Mouse (Mus musculus) gastrocnemius, adult 18-20 months (tissue): ENCODE results near the gene Tes. TPM values are rescaled to one million over a fixed set of nuclear protein-coding genes. Genes with fewer than 3 reads are reported as not detected.
"Not testable (repeated sequence)": the region's sequence is repeated elsewhere in the genome, so short reads cannot be mapped to it uniquely, and the experiment has no call there.

Experiments
- DNase-seq: peaks from one replicate; pipeline ENCODE4 v3.0.0; 2021; ENCODE audit warnings: low spot score
- long read RNA-seq, 2 experiments: library from polyadenylated mRNA; stranded (forward); transcript quantifications; one replicate each; pipeline ENCODE4 v2.0.0; 2021
- total RNA-seq, 2 experiments: library from RNA; stranded (reverse); gene quantifications; 2 replicates each; pipeline ENCODE4 v1.2.3; 2021

Tes gene
- 1 to 10 TPM; 1.1 to 2.1 TPM for total RNA-seq
- long read RNA-seq, experiment 1, partial matches to known transcripts: 0 of 3 reads
- long read RNA-seq, experiment 1, other reads (novel, unspliced or antisense): 1 of 3 reads
- long read RNA-seq, experiment 2, partial matches to known transcripts: 0 of 2 reads
- long read RNA-seq, experiment 2, other reads (novel, unspliced or antisense): 0 of 2 reads

DNA sequence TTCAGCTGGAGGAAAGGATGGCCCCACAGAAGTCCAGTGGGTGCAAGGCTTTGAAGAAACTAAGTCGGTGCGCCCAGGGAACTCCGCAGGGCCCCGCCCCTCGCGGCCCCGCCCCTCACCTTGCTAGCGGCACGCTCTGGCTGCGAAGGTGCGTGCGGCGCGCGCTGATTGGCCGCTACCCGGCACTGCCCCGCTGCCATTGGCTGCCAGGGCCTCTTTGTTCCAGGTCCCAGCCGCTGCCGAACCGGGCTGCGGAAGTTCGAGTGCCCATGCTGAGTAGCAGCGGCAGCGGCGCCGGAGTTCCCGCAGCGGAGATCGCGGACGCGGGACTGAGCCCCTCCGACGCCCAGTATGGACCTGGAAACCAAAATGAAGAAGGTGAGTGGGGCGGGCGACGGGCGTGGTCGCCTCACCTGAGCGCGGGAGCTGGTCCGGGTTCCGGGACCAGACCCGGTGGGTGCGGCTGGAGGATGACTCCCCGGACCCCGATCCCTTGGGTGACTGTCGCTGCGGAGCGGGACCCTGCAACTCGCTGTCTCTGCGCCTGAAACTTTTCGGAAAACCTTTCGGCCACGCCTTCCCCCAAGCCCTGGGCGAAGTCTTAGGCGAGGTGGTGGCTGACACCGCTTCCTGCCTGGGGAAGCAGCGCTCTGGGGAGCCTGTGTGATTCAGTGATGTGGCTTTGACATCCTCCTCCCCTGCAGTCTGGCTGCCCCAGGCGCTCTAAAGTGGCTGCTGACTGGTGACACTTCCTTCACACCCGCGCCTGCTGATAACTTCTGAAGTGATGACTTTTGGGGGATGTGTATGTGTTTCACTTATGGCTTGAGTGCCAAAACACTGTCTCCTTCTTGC, at the start of gene Tes:
TSS of gene Tes (plus strand) at position 214 of the 855 bp plus-strand sequence.
- DNase-seq: peak; percentile 29

DNA sequence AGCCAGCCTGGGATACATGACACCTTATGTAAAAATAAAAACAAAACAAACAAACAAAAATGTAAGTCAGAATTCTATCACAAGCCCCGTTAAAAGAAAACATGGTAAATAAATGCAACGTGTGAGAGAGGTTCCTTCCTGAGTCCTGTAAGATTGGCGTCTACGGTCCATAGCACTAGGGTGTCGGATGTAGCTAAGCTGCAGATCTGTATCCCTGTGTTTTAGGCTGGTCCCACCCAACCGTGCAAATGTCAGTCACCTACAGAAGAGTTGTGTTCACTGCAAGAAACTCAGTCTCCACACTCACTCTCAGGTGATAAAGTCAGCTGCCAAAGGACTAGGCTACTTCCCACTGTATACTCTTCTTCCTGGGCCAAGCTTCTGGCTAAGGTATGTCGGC, 39.1 kb upstream of the Tes start:
- DNase-seq: no peak

DNA sequence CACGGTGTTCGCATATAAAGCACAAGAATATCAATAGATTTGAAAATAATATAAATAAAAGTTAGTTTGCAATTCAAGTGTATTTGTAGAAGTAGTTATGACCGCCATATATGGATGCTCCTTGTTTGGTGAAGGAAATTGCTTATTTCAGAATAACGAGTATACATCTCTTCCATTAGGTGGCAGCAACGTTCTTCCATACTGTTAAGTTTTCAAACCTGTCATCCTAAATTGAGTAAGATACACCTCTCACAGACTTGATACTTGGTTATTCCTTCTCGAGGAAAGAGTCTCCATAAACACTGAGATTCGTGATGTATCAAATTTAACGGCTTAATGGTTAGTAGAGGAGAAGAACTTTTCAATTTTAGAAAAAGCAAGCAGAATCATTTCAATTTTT, 37.4 kb upstream of the Tes start:
- peak; percentile 41 for DNase-seq

DNA sequence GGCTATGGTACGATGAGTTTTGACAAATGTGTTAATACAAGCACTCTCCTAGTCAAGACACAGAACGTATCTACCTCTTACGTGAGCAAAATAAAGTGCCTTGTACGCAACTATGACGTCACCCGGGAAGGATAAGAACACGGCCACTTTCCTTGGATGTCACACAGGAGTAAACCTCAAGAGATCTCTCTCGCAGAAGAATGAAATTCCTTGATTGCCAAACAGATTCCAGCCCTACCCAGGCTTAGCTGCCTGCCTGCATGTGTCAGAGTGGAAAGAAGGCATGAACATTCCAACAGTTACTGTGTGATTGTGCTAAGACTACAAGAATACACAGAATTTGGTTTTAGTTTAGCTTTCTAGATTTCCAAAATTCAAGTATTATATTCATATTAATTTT, 36.1 kb upstream of the Tes start:
- DNase-seq: no peak

DNA sequence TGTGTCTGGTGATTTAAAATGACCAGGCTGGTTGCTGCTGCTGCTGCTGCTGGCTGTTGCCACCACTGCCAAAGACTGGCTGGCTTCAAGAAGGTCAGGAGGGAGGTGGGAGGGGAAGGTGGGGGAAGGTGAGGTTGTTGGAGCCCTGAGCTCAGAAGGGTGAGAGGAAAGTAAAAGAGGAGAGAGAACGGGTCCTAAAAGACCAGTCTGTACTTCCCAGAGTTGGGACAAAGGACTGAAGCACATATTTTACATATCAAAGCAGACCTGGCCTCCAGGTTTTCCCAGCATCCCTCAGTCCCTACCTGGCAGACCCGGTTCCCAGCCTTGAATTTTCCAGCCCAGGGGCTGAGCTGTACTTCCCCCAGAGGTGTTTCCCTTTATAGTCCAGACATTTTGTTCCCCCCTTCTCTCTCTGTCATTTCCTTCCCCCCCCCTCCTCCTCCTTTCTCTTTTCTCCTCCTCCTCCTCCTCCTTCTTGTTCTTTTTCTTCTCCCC, 32.7 kb upstream of the Tes start:
- DNase-seq: no peak

DNA sequence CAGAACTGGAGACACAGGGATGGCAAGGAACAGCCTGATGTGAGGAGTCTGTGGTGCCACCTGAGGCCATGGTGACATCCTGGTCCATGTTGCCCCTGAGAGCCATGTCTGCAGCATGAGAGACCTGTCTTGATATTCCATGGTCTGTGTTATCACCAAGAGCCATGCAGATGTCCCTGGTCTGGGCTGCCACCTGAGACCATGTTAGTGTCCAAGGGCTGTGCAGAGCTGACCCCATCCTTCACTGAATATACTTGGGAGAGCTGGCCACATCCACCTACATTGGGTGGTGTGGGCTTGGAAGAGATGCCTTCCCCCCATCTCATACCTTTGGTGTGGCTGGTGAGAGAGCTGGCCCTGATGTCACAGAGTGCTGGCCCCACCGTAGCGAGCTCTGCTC, 30.9 kb upstream of the Tes start:
- no peak for DNase-seq

DNA sequence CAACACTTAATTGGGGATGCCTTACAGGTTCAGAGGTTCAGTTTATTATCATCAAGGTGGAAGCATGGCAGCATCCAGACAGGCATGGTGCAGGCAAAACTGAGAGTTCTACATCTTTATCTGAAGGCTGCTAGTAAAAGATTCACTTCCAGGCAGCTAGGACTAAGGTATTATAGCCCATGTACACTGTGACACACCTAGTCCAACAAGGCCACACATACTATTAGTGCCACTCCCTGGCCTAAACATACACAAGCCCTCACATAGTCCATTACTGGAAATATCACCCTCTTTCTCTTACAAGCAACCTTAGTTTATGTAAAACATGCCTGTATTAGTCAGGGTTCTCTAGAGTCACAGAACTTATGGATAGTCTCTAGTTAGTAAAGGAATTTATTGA, 29.7 kb upstream of the Tes start:
- DNase-seq: no peak

DNA sequence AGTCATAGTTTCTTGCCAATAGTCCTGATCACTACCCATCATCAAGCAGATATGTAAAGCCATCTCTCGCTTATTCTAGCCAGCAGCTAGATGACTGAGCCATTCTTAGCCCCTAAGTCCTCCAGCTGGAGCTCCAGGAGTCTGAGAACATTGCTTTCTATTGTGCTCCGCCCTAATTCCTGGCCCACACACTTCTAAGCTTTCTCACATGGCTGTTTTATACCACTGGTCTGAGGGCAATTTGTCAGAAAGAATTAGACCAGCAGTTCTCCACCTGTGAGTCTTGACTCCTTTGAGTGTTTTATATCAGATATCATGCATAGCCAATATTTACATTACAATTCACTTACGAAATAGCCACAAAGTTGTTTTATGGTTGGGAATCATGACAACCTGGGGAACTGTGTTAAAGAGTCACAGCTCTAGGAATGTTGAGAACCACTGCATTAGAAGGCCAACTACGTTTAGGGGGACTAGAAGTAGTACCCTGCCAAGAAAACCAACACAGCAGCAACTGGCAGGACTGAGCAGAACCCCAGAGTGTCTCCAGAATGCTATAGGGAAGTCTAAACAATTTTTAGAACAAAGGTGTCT, 13.4 kb upstream of the Tes start:
- DNase-seq: no peak

DNA sequence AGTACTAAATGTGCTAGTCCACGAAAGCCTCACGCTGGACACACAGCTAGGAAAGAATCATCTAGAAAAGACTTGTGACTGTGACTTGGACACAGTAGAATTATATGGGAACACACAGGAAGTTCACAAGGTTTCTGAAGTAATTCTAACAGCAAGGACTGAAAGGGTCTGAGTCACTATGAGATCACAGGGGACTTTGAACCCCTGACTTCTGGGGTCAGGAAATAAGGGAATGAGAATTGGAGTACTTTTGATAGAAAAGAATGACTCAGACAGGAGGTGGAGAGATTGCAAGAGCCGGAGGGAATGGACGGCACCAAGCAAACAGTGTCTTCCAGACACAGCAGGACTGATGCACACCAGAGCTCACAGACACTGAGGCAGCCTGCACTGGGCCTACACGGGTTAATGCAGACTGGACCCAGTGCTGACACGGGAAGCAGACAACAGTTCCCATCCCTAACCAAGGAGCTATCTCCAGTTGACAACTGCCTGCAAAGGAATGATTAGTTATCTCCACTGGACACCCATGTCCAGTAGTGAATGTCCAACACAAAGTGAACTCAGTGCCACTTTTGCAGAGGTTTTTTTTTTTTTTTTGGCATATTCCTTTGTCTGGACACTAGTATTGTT, 11.8 kb upstream of the Tes start:
- no peak for DNase-seq

DNA sequence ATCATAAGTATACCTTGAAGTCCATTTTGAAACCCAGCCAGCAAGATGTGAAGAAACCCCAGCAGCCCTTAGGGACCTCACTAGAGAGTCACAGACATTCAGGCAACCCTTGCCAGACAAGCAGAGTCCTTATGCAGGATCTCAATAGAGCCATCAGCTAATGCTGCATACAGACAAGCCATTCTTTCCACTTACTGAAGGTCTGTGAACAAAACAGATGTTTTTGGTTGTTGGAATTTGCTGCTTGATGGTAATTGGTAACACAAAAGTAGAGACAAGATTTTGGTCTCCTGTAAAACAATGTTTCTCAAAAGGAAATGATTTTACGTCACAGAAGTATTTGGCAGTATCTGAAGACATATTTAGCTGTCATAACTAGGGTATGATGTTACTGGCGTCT, 10.2 kb upstream of the Tes start:
- no peak for DNase-seq

DNA sequence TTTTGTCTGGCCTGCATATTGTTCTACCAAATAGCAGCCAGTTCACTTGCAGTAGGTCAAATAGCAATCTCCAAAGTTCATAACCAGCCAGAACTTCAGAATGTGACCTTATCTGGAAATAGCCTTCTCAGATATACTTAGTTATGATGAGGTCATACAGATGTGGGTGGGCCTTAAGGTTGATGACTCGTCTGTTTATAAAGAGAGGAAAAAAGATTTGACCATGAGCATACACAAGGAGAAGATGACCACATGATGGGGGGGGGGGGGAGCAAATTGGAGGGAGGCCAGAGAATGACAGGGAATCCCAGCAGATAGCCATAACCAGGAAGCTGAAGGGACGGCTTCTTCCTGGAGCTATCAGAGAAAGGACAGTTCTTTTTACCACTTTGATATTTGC, 9.3 kb upstream of the Tes start:
- DNase-seq: no peak

DNA sequence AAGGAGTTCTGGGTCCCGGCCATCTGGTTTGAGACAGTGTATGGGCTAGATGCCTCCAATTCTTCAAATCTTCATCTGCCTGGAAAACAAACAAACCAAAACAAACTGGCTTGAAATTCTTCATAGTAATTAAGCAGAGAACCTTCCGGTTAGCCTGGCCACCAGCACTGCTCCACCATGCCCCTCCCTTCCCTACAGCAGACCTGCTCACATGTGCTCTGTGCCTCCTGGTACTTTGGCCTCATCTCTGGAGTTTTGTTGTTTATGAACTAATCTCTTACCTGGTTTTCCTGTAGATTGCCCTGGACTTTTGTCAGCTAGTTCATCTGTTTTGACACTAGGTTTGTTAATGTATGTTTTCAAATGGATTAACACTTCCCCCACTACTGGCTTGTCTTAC, 5.4 kb upstream of the Tes start:
- DNase-seq: no peak

DNA sequence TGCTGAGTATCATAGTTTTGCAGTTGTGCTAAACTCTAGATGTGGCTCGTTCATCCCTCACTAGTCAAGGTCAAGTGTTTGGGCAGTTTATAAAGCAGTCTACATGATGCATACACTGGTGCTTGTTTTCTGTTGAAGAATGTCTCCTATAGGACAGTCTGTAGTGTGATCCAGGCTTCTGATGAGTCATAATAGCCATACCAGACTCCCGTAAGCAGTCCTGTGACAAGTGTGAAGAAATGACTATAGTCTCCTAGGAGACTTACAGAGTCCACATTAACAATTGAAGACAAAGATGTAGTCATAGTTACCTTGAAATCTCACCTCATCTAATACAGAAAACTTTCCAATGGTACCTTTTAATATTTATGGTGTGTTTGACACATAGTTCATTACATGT, 4.8 kb upstream of the Tes start:
- no peak for DNase-seq

DNA sequence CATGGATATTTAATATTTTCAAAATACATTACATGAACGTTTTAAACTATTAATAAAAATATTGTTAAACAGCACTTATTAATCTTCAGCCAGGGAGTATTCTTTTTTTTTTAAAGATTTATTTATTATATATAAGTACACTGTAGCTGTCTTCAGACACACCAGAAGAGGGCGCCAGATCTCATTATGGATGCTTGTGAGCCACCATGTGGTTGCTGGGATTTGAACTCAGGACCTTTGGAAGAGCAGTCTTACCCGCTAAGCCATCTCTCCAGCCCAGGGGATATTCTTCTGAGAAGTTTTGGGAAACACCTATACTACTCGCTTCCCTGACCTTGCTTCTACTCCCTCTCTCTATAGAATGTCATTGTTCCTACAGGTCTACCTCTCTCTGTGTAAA, 3.1 kb upstream of the Tes start:
- DNase-seq: not testable (repeated sequence)

DNA sequence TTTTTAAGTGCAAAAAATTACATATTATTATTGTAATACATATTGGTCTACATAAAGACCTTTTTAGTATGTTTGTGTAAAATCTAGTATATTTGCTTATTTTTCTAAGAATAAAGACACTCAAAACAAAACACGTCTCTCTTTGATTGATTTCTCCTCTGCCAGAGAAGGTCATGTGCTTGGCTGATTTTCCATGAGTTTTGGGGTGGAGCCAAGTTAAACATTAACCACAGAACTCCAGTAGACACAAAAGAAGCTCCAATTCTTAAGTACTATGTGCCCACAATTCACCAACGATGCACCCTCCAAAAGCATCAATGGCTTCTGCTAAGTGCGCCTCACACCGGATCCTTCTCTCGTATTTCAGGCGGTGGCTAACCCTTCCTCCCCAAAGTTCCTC, 2.6 kb upstream of the Tes start:
- no peak for DNase-seq

DNA sequence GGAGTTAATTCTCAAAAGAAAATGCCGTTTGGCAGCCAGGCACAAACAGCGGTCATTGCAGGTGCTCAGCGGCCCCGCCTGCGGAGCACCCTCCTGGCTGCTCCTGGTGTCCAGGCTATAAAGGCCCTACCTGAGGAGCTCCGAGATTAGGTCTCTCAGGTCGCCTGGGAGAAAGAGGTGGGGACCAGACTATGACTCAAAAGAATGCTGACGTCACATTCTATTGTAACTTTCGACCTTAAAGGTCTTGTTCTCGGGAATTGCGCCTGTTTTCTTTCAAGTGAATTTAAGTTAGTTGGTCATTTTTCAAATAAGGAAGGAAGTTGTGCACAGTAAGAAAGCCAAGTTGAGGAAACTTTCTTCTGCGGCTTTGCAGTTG, 831 bp downstream of the Tes start:
- DNase-seq: no peak

DNA sequence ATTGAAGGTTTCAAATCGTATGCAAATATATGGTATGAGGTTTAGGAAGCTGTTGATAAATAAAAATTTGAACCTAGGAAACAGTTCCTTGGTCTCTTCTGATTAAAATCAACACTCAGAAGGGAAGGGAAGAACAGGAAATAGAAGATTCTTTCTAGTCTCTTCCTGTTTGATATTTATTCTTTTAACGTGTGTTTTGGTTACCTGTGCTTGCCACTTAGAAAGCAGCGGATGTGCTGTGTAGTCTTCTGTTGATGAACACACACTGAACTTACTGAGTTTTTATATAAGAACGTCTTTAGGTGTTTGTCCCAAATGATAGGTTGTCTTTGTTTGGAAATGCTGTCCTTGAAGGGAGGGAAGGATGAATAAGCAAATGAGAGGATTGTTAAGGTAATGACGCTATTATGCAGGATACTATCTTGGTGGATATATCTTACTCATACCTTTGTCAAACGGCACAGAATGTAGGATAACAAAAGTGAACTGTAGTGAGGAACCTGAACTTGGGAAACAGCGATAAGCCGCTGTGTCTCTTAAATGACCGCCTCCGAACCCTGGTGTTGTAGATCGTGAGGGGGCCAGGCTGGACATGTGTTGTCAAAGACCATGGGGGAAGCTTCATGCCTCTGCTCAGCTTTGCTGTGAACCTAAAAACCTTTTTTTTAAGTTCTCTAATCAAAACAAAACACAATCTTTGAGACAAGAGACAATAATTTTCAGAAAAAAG, 1.4 kb downstream of the Tes start:
- DNase-seq: no peak

DNA sequence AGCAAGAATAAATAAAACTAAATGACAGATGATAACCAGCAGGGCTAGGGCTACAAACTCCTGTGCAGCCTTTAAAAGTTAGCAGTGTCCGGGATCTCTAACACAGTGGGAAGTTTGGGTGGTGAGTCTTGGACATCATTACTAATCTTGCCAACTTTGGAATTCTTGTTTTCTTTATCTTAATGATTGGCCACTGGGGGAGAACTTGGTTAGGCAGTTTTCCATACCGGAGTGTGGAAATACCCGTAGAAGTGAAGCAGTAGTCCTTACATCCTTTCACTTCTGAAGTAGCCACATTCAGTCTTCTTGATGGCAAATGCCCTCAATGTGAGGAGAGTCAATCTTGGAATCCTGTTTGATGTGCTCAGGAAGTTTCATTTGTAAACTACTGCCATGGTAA, 7.0 kb downstream of the Tes start:
- DNase-seq: no peak

DNA sequence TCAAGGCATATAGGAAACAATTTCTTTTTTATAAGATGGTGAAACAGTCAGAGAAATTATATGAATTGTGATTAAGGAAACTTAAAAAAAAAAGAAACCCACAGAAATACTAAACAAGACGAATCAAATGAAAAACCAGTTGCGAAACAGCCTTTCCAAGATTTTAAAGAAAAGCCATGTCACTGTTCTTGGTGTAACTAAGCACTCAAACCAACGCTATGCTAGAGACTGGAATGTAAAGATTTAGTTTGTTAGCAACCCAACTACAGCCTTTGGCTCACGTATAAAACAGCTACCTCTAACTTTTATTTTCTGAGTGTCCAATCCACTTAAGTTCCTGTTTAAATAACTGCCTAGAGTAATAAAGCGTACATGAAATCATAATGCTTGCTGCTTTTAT, 7.4 kb downstream of the Tes start:
- no peak for DNase-seq

DNA sequence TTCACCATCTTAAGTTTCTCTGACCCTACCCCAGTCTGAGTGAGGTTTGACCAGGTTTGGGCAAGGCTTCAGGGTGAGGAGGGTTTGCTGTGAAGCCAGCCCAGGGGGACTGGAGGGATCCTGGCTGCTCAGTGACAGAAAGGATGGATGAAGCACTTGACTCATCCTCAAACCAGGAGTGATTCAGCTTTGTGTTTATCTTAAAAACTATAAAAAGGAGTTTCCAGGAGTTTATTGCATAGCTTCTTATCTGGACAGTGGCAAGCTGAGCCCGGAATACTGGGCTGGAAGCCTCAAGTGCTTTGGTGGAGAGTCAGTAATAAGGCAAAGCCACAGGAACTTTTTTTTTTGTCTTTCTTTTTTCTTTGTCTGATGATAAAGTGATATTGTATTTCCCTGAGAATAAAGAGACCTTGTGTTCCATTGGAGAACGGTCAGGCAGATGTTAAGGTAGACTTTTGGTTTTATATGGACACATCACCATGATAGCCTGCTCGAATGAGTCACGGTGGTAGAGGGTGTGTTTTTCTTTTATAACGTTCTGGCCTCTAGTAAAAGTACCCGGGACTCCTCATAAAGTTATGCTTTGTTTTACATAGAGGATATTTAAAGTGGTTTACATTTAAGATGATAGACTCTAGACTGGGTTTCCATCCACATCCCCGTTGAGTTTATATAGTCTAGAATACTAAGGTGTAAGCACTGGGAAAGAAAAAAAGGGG, 8.0 kb downstream of the Tes start:
- DNase-seq: no peak

DNA sequence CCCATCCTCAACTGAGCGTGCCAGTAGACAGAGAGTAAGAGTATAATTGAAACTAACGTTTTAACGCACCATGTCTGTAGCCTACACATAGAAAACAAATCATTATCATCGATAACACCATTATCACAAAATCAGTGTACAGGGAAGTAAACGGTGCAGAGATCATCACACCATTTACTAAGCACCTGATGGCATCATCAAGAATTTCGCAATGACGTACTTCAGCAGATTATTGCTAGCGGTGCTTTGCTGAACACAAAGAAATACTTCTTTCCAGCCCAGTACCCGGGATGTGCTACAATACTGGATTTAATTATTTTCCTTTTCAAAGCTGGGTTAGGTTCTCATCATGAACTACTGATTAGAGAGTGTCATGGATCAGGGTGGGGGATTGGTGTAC, 12.3 kb downstream of the Tes start:
- no peak for DNase-seq
